Mouse (Mus musculus) gastrocnemius, postnatal 36 days (tissue): ENCODE results near the gene Gm5565. TPM values are rescaled to one million over a fixed set of nuclear protein-coding genes. Genes with fewer than 3 reads are reported as not detected.
"Not testable (repeated sequence)": the region's sequence is repeated elsewhere in the genome, so short reads cannot be mapped to it uniquely, and the experiment has no call there.

Experiments
- DNase-seq, 2 experiments: peaks; one replicate each; pipeline ENCODE4 v3.0.0; 2022
- intact Hi-C: fragments of 180-260 bp; cut with DNase I; formaldehyde crosslinking; loops from one replicate; pipeline ENCODE4 v1.15.1; 2025
- long read RNA-seq, 2 experiments: library from polyadenylated mRNA; stranded (forward); transcript quantifications; one replicate each; pipeline ENCODE4 v2.0.0; 2021
- total RNA-seq, 2 experiments: library from RNA; stranded (reverse); gene quantifications; 2 replicates each; pipeline ENCODE4 v1.2.3; 2021

Gene Gm5565
- not detected for total RNA-seq
- long read RNA-seq, experiment 1: 0 reads
- long read RNA-seq, experiment 2: 0 reads

DNA sequence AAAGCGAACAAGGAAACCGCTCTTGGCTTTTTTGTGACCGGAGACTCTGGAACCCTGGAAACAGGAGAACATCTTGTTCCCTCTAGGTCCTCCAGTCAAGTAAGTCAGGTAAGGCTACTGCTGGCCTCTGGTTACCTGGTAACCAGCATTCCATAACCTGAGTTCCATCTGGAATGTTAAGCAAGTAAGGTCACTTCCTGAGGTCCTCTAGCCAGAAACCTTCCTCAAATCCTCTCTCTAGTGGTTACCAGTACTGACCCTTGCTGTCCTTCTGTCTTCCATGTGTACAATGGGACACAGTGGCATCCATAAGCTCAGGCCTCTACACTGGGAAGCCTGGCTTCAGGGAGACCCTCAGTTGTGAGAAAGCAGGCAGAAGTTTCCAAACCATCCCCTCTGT lies at the start of gene Gm5565:
TSS of gene Gm5565 (minus strand) at position 101 of the 400 bp plus-strand sequence.
- intact Hi-C loops, DNase-seq: not testable (repeated sequence)

DNA sequence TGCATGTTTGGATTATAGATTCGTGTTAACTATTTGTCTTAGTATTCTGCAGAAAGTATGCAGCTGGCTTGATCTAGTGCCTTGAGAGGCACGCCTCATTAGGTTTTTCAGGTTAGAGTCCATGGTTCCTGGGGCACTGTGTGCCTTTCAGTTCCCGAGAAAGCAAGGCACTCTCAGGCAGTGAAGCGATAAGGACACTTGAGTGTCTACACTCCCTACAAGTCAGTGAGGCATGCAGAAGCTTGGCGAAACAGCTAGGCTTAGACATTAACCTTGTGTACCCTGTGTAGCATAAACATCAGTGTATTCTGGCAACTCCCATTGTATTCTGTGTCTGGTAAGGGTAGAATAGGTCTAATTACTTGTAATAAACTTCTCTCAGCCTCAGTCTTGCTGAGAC lies 45.2 kb upstream of the Gm5565 start:
- intact Hi-C loops: no loop called here
- DNase-seq: no peak

- DNase-seq: no peak
- intact Hi-C loops: no loop called here
Measured at GRCm38 (mm10) chr5:146203921-146204320, 43.6 kb upstream of the Gm5565 start.

DNA sequence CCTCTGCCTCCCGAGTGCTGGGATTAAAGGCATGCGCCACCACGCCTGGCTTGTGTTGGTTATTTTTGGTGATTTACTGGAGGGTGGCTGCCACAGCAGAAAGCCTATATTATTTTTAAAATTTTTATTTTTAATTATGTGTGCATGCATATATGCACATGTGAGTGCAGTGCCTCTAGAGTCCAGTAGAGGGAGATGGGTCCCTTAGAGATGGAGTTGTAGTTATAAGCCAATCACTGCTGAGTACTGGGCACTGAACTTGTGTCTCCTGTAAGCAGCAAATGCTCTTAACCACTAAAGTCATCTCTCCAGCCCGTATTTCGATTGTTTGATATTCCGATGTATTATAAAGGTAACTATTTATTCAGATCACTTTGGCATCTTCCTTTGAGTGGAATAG lies 40.2 kb upstream of the Gm5565 start:
- intact Hi-C loops: no loop called here
- no peak for DNase-seq

GRCm38 (mm10) chr5:146199540-146199939 lies 39.2 kb upstream of the Gm5565 start:
- DNase-seq: no peak
- intact Hi-C loops: no loop called here

DNA sequence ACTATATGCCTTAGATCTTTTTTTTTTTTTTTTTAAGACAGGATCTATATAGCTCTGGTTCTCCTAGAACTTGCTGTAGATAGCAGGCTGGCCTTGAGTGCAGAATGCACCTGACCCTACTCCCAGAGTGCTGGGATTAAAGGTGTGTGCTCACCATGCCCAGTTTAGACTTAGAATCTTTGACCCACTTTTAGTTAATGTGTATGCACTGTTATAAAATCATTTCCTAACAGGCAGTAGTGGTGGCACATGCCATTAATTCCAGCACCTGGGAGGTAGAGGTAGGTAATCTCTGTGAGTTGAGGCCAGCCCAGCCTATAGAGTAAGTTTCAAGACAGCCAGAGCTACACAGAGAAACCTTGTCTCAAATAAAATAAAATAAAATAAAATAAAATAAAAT lies 38.7 kb upstream of the Gm5565 start:
- intact Hi-C loops: no loop called here
- no peak for DNase-seq

DNA sequence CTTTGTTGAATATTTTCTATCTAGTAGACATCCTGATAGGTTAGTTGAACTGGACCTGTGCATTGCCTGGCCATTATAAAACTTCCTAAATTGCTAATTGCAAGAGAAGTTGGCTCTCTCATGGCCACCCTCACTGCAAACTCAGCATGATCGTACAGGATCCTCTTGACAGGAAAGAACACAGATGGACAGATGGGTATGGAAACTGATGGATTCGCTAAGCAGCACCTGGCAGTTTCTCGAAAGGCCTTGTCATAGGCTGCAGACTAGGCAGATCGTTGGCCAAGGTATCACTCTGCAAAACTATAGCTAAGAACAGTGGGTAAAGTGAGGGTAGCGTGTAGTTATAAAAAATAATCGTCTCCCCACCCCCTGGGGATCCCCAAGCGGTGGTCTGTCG lies 33.0 kb upstream of the Gm5565 start:
- no peak for DNase-seq
- intact Hi-C loops: no loop called here

DNA sequence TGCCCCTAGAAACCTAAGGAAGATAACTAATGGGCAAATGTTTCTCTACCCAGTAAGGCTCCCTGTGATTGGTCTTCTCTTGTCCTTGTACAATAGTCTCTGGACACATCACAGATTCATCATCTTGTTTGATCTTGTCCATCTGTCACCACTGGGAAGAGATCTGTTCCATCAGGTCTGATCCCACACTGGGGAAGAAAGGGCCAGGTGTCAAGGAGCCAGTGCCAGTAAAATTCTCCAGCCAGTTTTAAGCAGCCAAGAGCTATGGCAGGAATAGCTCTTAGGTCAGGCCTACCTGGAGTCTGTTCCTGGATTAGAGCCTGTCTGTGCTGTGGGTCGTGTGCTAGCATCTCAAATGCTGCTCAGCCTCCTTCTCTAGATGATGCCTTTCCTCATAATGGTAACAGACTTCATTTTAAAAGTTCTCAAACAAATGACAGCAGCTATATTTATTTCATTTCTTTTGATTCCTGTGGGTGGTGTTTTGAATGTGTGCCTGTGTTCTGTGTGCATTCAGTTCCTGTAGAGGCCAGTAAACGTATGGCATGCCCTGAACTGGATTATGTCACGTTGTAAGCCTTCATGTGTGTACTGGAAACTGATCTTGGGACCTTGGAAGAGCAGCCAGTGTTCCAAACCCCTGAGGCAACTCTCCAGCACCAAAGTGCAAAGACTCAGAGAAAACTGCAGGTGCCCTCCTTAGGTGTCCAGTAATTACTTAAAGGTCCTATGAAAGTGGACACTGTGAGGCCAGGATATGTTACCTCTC lies 30.3 kb upstream of the Gm5565 start:
- intact Hi-C loops: no loop called here
- no peak for DNase-seq

DNA sequence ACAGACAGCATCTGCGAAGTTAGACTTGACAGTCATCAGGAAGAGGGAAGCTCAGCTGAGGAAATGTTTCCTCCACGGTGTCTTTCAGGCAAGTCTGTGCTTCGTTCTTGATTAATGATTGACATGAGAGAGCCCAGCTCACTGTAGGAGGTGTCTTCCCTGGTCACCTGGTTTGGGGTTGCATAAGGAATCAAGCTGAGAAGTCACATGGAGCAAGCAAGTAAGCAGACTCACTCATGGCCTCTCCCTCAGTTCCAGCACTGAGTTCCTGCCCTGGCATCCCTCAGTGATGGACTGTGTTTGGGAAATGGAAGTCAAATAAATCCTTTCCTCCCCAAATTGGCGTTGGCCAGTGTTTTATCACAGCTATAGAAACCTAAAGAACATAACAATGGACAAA lies 29.8 kb upstream of the Gm5565 start:
- intact Hi-C loops: no loop called here

DNA sequence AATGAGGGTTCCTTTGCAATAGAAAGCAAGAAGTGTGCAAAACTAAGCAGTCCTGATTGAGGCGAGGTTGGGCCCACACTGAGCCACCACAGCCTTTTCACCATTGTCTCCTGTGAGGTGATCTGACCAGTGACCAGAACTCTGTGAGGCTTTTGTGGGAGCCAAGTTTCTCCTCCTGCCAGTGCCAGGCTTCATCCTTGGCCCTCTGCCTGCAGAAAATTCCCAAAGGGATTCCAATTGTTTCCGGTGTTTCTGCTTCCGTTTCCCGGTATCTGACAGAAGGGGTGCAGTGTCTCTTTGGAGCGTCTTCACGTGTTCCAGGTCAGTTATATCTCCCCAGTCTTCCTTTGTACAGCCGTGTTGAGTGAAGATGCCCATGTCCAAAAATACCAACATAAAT lies 28.4 kb upstream of the Gm5565 start:
- no peak for DNase-seq
- intact Hi-C loops: loop anchor here (10.0 kb wide), 1 partner anchor 236 kb away; no protein-coding TSS in a partner anchor

More for the DNA sequence above, 29.8 kb upstream of the Gm5565 start:
- DNase-seq: no peak

DNA sequence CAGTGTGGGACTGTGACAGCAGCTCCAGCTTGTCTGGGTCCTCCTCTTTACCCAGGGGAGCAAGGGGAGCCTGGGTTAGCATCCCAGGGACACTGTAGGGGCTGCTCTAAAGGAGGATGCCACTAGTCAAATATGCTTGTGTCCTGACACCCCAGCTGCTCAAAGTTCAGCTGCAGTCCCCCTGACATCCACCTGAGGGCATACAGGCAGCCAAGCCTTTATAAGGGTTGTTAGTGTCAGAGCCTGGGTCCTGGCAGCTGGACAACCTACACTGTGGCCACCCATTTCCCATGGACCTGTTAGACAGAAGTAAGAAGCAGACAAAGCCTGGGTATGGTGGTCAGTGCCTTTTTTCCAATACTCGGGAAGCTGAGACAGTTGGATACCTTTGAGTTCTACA lies 27.8 kb upstream of the Gm5565 start:
- intact Hi-C loops: loop anchor here (10.0 kb wide), 1 partner anchor 237 kb away; no protein-coding TSS in a partner anchor
- DNase-seq: no peak

DNA sequence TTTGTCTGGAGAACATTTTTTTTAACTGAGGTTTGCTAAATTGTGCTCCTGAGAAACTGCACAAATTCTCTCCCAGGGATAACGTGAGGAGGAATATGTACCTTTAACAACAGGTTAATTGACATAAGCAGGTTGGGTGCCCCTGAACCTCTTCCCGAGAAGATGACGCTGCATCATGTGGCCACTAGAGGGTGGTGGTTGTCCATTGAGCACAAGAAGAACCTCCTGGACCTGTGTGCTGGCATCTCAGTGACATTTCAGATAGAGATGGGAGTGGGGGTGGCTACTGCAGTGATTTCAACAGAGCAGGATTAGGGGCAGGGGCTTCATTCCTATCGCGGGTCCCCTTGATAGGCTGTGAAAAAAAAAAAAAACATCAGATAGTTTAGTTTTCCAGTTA lies 27.1 kb upstream of the Gm5565 start:
- peak; percentile 48 to 50 for DNase-seq
- intact Hi-C loops: loop anchor here (2.0 to 10.0 kb wide), 2 partner anchors 115 to 237 kb away; no protein-coding TSS in a partner anchor

GRCm38 (mm10) chr5:146185204-146185603 lies 24.9 kb upstream of the Gm5565 start, which contains the start of gene 1700001J03Rik:
1700001J03Rik (minus strand) TSS chr5:146185304.
- DNase-seq: not testable (repeated sequence)
- intact Hi-C loops: loop anchor here (10.0 kb wide), 1 partner anchor 240 kb away; no protein-coding TSS in a partner anchor

DNA sequence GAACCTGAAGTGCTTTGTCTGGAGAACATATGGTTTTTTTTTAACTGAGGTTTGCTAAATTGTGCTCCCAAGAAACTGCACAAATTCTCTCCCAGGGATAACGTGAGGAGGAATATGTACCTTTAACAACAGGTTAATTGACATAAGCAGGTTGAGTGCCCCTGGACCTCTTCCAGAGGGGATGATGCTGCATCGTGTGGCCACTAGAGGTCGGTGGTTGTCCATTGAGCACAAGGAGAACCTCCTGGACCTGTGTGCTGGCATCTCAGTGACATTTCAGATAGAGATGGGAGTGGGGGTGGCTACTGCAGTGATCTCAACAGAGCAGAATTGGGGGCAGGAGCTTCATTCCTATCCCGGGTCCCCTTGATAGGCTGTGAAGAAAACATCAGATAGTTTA lies 12.4 kb upstream of the Gm5565 start:
- DNase-seq, intact Hi-C loops: not testable (repeated sequence)

GRCm38 (mm10) chr5:146170621-146171020 lies 10.3 kb upstream of the Gm5565 start, which contains the start of gene Gm6309:
Gm6309 (minus strand) TSS chr5:146170721.
- intact Hi-C loops: not testable (repeated sequence)

DNA sequence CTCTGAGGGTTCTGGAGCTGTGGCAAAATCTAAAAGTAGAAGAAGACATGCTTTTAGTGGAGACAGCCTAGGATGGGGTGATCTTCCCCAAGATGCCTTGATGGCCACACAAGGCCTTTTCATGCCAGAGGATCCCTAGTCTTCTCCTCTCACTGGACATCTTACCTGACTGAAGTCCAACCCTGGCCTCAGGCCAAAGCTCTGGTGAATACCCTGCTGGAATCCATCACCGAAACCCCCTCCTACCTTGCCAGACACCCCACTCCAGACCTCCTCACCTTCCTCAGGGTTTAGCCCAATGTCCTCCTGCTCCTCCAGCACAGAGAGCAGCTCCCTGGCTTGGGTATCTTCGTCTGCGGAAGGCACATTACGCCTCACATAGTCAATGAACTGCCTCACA lies 2.0 kb downstream of the Gm5565 start:
- intact Hi-C loops, DNase-seq: not testable (repeated sequence)

More at GRCm38 (mm10) chr5:146170621-146171020, 10.3 kb upstream of the Gm5565 start, which contains the start of gene Gm6309:
- DNase-seq: not testable (repeated sequence)

GRCm38 (mm10) chr5:146150454-146150853 lies 9.9 kb downstream of the Gm5565 start:
- intact Hi-C loops: no loop called here
- no peak for DNase-seq

- intact Hi-C loops: no loop called here
- no peak for DNase-seq
Measured at GRCm38 (mm10) chr5:146147903-146148302, 12.4 kb downstream of the Gm5565 start.
